Mouse (Mus musculus): ENCODE data around the gene Rac1. TPM values are rescaled to one million over a fixed set of nuclear protein-coding genes. Genes with fewer than 3 reads are reported as not detected.

The Rac1 gene
- polyA plus RNA-seq, 1 experiment from 2014 or later = 336 TPM

DNA sequence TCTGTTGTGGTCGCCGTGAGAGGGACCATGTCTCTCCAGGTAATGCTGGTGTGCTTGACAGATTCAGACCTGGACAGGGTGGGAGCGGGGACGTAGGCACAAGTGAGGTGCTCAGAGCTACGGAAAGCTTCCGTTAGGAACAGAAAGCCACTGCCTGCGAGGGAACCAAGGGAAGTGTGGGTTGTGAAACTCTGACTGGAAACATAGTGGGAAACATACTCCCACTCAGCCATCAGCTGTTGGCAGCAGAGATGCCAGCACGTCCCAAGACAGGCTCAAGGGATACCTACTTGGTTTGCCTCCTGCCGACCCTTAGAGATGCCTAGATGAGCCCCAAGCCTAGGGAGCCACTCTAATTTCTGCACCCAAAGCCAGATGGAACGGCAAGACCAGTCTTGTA, 40.6 kb downstream of the Rac1 start:
- Histone ChIP-seq H3K9ac (no peak overlapping the region), H3K4me3 (no peak overlapping the region), H3K36me3 (ENCODE audit: poor library complexity, severe bottlenecking) (peaks cover 88% of the 10 kb centered on the region), H3K27me3 (no peaks in the 10 kb centered on the region), H3K27ac (no peak overlapping the region), H3K4me2 (no peak overlapping the region), H3K9me3 (replicated peaks) (no peaks in the 10 kb centered on the region), H3K4me1 (no peaks in the 10 kb centered on the region)
- ATAC-seq = no peak
- WGBS = 94% methylated on average over 10 of the region's 10 CpGs

DNA sequence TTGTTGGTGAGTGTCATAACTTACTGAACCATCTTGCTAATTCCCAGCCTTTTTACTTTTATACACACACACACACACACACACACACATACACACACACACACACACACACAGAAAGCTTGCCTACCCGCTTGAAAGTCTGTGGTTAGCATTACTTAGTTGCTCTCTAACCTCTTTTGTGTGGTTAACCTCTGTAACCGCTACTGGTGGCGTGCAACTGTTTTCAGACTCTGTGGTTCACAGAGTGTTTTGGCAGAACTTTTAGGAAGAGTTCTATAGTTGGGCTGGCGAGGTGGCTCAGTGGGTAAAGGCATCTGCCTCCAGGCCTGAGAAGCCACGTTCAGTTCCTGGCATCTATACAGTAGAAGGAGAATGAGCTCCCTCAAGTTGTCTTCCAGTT, 42.9 kb downstream of the Rac1 start:
- no peak overlapping the region for H3K4me2 ChIP-seq
- H3K27me3 ChIP-seq = no peaks in the 10 kb centered on the region
- H3K36me3 ChIP-seq (ENCODE audit: poor library complexity, severe bottlenecking) = peaks cover 85% of the 10 kb centered on the region
- no peaks in the 10 kb centered on the region for H3K9me3 ChIP-seq (replicated peaks)
- H3K4me3 ChIP-seq = no peak overlapping the region
- H3K4me1 ChIP-seq = no peaks in the 10 kb centered on the region
- no peak overlapping the region for H3K9ac ChIP-seq
- WGBS = 91% methylated on average over 5 of the region's 5 CpGs
- ATAC-seq = no peak
- no peak overlapping the region for H3K27ac ChIP-seq

DNA sequence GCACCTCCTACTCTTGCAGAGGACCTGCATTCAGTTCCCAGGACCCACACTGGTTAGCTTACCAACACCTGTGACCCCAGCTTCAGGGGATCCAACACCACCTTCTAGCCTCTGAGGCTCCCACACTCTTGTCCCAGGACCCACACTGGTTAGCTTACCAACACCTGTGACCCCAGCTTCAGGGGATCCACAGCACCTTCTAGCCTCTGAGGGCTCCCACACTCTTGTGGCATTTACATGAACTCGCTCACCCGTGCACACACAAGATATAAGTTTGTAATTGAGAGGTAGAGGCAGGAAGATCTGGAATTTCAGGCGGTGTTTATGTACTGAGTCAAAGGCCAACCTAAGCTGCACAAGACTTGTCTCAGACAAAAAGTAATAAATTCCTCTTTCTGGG, 49.9 kb downstream of the Rac1 start:
- Histone ChIP-seq H3K4me1 (no peaks in the 10 kb centered on the region), H3K9me3 (replicated peaks) (no peaks in the 10 kb centered on the region), H3K4me2 (no peak overlapping the region), H3K4me3 (no peak overlapping the region), H3K36me3 (ENCODE audit: poor library complexity, severe bottlenecking) (peaks cover 91% of the 10 kb centered on the region), H3K9ac (no peak overlapping the region), H3K27me3 (no peaks in the 10 kb centered on the region), H3K27ac (no peak overlapping the region)
- WGBS = 95% methylated on average over 3 of the region's 3 CpGs
- ATAC-seq = no peak

DNA sequence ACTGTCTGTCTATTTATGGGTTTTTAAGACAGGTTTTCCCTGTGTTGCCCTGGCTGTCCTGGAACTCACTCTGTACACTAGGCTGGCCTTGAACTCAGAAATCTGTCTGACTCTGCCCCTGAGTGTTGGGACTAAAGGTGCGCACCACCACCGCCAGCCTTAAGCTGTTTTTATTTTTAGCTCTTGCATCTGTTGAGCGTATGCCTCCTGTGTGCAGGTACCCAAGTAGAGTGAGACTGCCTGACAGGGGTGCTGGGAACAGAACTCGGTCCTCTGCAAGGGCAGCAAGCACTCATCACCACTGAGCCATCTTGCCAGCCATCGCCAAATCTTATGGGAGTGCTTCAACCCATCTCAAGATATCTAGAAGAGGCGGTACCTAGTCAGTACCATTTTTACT, 51.8 kb downstream of the Rac1 start:
- Histone ChIP-seq H3K4me2 (no peak overlapping the region), H3K27ac (no peak overlapping the region), H3K27me3 (no peaks in the 10 kb centered on the region), H3K9me3 (replicated peaks) (no peaks in the 10 kb centered on the region), H3K4me1 (no peaks in the 10 kb centered on the region), H3K9ac (no peak overlapping the region), H3K4me3 (no peak overlapping the region), H3K36me3 (ENCODE audit: poor library complexity, severe bottlenecking) (peaks cover 92% of the 10 kb centered on the region)
- no peak for ATAC-seq
- WGBS = 94% methylated on average over 6 of the region's 6 CpGs

DNA sequence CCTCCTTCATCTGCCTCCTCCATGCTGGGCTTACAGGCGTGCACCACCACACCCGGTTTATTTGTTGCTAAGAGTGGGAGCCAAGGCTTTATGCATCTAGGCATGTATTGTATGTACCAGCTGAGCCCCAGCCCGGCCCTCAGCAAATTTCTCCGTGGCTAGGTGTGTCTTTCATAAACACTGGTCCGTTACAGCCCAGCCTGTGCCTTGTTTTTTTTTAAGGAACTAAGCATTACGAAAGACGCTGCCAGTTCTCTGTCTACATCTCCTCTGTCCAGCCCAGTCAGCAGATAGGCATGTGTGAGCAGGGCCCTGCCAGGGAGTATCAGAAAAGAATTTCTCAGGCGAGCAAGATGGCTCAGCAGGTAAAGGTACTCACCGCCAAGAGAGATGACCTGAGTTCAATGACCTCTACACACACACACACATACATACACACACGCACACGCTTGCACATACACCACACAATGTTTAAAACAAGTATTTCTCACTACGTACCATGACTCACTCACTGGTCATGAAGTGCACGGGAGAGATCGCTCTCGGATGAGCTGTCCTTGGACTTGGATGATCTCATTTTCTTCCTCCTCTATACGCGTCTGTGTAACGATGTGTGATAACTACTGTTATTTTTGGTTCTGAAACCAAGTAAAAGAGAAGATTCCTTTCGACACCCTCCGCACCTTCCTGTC, 52.5 kb downstream of the Rac1 start:
- no peak overlapping the region for H3K4me3 ChIP-seq
- H3K9me3 ChIP-seq (replicated peaks) = no peaks in the 10 kb centered on the region
- peaks cover 91% of the 10 kb centered on the region for H3K36me3 ChIP-seq (ENCODE audit: poor library complexity, severe bottlenecking)
- no peaks in the 10 kb centered on the region for H3K4me1 ChIP-seq
- no peaks in the 10 kb centered on the region for H3K27me3 ChIP-seq
- no peak overlapping the region for H3K9ac ChIP-seq
- WGBS = 93% methylated on average over 20 of the region's 20 CpGs
- ATAC-seq = no peak
- no peak overlapping the region for H3K4me2 ChIP-seq
- H3K27ac ChIP-seq = no peak overlapping the region

DNA sequence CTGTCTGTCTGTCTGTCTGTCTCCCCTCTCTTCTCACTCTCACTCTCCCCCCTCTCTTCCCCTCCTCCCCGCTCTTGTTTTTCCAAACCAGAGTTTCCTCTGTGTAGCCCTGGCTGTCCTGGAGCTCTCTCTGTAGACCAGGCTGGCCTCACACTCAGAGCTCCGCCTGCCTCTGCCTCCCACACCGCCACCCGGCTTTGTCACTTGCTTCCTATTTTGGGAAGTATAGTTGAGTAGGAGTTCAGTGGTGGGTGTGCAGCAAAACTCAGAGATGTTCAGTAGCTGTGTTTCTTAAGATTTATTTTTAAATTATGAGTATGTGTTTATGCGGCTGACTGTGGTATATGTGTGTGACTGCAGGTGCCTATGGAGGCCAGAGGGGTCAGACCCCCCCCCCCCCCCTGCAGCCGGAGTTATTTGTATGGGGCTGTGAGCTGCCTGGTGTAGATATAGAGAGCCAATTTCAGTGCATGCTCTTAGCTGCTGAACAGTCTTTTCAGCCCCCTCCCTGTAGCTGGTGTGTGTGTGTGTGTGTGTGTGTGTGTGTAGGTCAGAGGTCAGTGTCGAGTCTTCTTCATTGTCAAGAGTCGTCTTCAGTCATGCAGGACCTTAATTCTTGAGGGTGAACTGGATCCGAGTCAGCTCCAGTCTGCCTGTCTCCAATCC, 55.8 kb downstream of the Rac1 start:
- 85% methylated on average over 8 of the region's 9 CpGs for WGBS
- Histone ChIP-seq H3K4me3 (no peak overlapping the region), H3K36me3 (ENCODE audit: poor library complexity, severe bottlenecking) (peaks cover 92% of the 10 kb centered on the region), H3K9ac (no peak overlapping the region), H3K4me2 (no peak overlapping the region), H3K4me1 (no peaks in the 10 kb centered on the region), H3K27ac (no peak overlapping the region), H3K9me3 (replicated peaks) (no peaks in the 10 kb centered on the region), H3K27me3 (no peaks in the 10 kb centered on the region)
- no peak for ATAC-seq

DNA sequence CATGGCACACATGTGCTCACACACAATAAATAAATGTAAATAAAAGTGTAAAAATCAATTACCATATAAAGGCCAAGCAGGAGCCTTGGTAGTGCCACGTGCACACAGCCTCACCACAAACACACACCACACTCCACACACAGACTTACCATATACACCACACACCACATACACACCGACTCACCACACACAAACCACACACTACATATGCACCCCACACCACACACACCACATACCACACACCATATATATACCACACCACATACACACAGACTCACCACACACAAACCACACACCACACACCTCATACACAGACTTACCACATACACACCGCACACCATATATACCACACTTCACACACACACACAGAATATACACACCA, 56.7 kb downstream of the Rac1 start:
- 96% methylated on average over 3 of the region's 3 CpGs for WGBS
- Histone ChIP-seq H3K4me1 (peaks cover under 1% of the 10 kb centered on the region; the same call in 1 of the 2 replicates), H3K9ac (no peak overlapping the region), H3K4me3 (no peak overlapping the region), H3K27ac (no peak overlapping the region), H3K36me3 (ENCODE audit: poor library complexity, severe bottlenecking) (peaks cover 86% of the 10 kb centered on the region), H3K9me3 (replicated peaks) (no peaks in the 10 kb centered on the region), H3K27me3 (no peaks in the 10 kb centered on the region), H3K4me2 (no peak overlapping the region)
- ATAC-seq = no peak

DNA sequence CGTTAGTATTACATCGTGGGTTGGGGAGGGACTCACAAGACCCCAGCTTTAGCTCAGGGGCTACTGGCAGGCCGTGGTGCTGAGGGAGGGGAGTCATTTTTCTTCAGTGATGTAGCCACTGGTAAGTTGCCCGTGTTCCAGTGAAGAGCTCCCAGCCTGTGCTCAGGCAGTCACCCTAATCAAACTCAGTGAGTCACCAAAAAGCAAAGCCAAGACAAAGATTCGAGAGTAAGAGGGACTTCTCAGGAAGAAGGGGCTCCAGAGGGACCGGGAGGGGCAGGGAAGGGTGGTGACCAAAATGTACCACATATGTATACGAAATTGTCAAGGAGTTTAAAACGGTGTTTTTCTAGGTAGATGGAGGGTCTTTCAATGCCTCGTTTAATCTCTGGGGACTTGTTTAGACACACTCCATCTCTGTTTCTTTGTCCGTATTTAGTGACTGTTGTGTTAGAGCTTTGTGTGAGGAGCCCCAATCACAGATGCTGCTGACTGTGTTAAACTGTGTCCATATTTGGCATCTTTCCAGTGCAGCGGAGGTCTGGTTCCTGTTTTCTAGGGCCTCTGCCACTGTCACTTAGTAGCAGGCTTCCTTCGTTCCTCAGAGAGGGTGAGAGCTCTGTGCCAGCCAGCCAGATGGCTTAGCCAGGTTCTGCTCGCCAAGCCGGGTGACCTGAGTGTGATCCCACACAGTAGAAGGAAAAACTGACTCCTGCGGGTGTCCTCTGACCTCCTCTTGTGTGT, 57.2 kb downstream of the Rac1 start:
- Histone ChIP-seq H3K9me3 (replicated peaks) (no peaks in the 10 kb centered on the region), H3K4me2 (no peak overlapping the region), H3K4me1 (peaks cover 6% of the 10 kb centered on the region), H3K27me3 (no peaks in the 10 kb centered on the region), H3K27ac (no peak overlapping the region), H3K4me3 (no peak overlapping the region), H3K9ac (no peak overlapping the region), H3K36me3 (ENCODE audit: poor library complexity, severe bottlenecking) (peaks cover 81% of the 10 kb centered on the region)
- ATAC-seq = no peak
- 79% methylated on average over 15 of the region's 15 CpGs for WGBS

DNA sequence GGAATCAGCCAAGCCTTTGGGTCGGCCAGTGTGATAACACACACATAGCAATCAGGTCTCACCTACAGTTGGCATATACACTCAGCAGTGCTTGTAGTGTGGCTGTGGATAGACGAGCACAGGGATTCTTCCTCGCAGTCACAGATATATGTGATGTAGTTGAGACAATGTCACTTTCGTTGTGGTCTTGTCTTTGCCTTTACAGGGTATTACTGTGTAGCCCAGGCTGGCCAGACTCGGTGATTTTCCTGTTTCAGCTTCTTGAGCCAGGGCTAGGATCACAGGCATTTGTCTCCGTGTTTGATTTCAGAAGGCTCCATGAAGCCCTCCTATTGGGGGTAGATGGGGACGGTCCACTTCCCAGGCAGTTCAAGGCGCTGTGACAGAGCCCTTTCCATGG, 58.2 kb downstream of the Rac1 start:
- H3K4me1 ChIP-seq = peaks cover 12% of the 10 kb centered on the region

DNA sequence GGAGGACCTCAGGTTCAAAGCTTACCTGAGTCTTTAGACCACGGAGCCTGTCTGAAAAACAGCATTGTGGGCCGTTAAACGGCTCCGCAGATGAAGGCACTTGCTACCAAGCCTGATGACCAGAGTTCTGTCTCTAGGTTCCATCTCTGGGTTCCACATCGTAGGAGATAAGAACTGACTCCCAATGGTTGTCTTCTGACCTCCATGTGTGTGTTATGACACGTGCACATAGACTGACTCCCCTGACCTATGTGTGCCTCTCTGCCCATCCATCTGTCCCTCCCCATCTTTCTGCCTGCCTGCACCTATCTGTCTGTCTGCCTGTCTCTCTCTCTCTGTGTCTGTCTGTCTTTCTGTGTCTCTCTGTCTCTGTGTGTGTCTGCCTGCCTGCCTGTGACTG, 59.9 kb downstream of the Rac1 start:
- Histone ChIP-seq H3K27me3 (no peaks in the 10 kb centered on the region), H3K4me2 (no peak overlapping the region), H3K36me3 (ENCODE audit: poor library complexity, severe bottlenecking) (peaks cover 54% of the 10 kb centered on the region), H3K27ac (no peak overlapping the region), H3K4me3 (no peak overlapping the region), H3K4me1 (peaks cover 19% of the 10 kb centered on the region), H3K9me3 (replicated peaks) (no peaks in the 10 kb centered on the region), H3K9ac (no peak overlapping the region)
- no peak for ATAC-seq
- 94% methylated on average over 6 of the region's 6 CpGs for WGBS

More for the DNA sequence above, 58.2 kb downstream of the Rac1 start:
- no peaks in the 10 kb centered on the region for H3K9me3 ChIP-seq (replicated peaks)
- no peaks in the 10 kb centered on the region for H3K27me3 ChIP-seq
- peaks cover 71% of the 10 kb centered on the region for H3K36me3 ChIP-seq (ENCODE audit: poor library complexity, severe bottlenecking)
- no peak overlapping the region for H3K9ac ChIP-seq
- no peak overlapping the region for H3K27ac ChIP-seq
- H3K4me2 ChIP-seq = no peak overlapping the region
- no peak overlapping the region for H3K4me3 ChIP-seq
- no peak for ATAC-seq
- WGBS = 96% methylated on average over 8 of the region's 8 CpGs

DNA sequence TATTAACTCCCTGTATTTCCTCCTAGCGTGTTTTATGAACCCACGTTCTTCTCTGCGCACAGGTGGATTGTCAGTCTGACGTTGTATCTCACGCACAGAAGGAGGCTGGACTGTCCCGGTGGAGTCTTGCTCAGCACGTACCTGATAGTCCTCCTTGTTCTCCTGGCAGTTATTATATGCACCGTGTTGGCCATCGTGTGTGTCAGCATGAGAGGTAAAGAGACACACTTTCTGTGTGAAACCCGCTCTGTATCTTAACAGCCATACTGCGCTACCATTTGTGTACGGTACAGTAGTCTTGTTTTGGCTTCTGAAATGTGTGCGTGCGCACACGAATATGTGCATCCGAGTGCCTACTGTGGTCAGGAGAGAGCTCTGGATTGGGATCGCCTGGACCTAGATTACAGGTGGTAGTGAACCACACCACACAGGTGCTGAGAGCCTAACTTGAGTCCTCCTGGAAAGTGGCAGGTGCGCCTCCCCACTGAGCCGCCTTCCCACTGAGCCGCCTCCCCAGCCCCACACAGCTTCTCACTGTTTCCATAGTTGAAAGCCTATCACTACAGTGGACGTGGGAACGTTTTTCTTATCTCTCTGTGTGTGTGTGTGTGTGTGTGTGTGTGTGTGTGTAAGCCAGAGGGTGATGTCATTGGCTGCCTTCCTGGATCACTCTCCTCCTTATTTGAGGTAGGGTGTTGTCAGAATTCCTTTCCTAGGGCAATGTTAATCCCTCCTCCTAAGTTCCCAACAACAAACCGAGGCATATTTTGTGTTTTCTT, 60.8 kb downstream of the Rac1 start:
- H3K36me3 ChIP-seq (ENCODE audit: poor library complexity, severe bottlenecking) = peaks cover 47% of the 10 kb centered on the region
- no peaks in the 10 kb centered on the region for H3K27me3 ChIP-seq
- ATAC-seq = no peak
- no peak overlapping the region for H3K4me3 ChIP-seq
- H3K4me2 ChIP-seq = no peak overlapping the region
- no peak overlapping the region for H3K9ac ChIP-seq
- peaks cover 19% of the 10 kb centered on the region for H3K4me1 ChIP-seq
- WGBS = 93% methylated on average over 23 of the region's 23 CpGs
- no peak overlapping the region for H3K27ac ChIP-seq
- no peaks in the 10 kb centered on the region for H3K9me3 ChIP-seq (replicated peaks)
